Mouse (Mus musculus) B cell, adult 2 months (primary cell): Measurements from ENCODE around the gene Gm4792.

Experiments used
- DNase-seq, 2 experiments: peaks; one replicate each; pipeline ENCODE4 v3.0.0; 2022

Gm4792 gene

DNA sequence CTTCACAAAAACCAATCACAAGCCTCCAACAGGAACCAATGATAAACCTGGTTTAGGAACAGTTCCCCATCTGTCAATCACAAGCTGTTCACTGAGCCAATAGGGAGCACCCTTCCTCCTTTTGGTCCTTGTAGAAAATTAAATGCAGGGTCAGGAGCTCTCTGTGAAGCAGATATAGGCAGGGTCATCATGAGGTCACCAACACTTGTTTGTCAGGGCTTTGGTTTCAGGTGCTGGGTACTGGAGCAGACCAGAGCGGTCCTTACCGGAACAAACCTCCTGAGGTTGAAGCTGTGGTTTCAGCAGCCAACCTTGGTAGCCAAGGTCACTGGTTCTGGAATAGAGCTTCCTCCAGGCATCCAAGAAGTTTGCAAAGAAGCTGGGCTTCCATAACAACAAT lies 798 bp upstream of the Gm4792 start:
- no peak for DNase-seq

DNA sequence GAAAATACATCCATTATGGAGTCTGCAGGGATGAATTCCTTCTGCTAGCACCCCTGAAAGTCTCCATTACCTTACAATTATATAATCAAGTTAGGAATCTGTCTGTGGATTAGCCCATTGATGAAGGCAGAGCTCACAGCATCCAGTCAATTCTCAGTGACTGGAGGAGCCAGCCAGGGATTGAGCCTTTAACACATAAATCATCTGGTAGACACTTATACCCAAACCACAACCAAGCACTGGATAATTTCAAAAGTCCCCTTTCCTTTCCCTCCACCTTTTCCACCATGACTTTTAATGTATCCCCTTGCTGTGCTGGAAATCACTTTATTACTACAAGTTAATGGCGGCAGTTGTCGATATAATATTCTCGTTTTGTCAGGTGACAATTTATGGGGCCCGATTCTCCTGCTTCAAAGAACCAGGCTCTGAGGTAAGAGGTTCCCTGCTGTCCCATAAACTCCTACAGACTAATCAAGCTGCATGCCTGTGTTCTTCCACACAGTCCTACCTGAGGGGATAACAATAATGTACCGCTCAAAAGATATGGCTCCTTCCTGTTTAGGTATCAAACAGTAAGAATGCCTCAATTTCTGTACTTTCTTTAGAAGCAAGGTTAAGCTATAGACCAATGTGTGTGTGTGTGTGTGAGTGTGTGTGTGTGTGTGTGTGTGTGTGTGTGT lies 2.4 kb downstream of the Gm4792 start:
- no peak for DNase-seq

GRCm38 (mm10) chr10:94294933-94295750 lies 3.4 kb downstream of the Gm4792 start:
- DNase-seq = no peak

DNA sequence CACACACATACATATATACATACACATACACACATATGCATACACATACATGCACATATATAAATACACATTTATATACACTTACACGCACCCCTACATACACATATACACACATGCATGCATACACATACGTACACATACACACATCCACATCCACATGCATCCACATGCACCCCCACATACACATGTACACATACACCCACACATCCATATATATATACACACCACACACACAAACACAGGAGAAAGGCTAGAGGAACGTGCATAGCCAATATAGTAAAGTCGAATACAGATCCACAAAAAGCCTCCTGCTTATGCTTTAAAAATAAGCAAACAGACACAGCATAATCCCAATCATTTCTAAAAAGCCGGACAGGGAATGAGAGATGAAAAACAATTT lies 4.1 kb downstream of the Gm4792 start:
- no peak for DNase-seq

DNA sequence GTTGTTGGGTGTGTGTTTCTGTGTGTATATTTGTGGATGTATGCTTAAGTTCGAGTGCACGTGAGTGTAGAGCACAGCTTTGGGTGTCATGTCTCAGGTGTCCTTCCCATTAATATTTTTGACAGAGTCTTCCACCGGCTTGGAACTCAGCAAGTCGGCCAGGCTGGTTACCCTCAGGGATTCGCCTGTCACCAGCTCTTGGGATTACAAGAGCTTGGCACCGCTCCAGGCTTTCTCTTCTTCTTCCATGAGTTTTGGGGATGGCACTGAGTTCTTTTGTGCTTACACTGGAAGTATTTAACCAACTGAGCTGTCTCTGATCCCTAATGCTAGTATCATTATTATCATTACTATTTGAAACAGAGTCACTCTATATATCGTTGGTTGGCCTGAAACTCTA lies 15.7 kb downstream of the Gm4792 start:
- DNase-seq = no peak

GRCm38 (mm10) chr10:94282179-94282578 lies 16.3 kb downstream of the Gm4792 start:
- no peak for DNase-seq

DNA sequence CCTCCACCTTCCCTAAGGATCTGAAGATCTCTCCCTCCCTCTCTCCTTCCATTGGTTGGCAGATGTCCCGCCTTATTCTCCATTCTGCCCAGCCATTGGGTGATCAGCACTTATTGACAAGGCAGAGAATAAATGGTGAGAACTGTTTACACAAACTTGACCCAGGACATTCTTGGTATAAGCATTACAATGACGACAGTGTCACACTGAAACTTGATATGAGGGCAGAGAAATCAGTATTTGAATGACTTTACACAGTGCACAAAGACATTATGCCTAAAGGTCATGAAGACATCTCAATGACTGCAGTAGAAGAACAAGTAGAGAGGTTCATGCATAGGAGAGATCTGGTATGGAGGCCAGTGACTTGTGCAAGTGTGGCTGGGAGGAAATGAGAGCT lies 22.0 kb downstream of the Gm4792 start:
- no peak for DNase-seq

GRCm38 (mm10) chr10:94275321-94275720 lies 23.2 kb downstream of the Gm4792 start:
- no peak for DNase-seq

DNA sequence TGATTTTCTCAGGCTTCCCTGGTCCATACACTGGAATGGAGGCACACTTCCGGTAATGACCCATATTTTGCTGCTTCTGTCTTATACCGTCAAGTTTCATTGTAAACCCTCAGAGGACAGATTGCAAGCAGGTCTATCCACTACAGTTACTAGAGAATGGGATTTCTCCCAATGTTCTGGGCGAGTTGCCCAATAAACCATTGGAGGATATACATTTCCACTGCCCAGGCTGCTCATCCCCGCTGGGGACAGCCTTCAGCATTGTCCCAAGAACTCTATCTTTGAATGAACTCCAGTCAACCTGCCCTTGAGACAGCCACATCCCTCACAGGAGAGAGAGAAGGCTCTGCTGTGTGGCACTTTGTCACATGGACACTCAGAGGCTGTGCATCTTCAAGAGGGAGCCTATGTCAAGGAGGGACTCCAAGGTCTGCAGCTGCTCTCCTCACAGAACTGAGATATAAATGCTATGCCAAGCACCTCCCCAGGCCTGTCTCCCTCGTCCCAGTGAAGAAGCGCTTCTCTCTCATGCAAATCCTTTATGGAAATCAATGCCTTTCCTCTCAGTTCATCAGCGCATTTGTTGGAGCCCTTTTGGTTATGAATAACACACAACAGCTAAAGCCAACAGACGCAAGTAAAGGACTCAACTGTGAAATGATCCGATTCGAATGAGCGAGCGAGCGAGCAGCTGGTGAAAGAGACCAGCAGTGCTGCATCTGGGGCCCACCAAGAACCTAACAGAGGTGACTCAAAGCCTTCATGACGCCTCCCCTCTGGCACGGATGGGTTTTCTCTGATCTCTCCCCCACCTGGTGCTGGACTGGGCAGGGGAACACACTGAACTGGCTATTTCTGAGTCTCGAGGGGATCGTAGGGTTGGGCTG lies 32.6 kb downstream of the Gm4792 start:
- DNase-seq = no peak

- no peak for DNase-seq
Measured at GRCm38 (mm10) chr10:94263211-94263610, 35.3 kb downstream of the Gm4792 start.

DNA sequence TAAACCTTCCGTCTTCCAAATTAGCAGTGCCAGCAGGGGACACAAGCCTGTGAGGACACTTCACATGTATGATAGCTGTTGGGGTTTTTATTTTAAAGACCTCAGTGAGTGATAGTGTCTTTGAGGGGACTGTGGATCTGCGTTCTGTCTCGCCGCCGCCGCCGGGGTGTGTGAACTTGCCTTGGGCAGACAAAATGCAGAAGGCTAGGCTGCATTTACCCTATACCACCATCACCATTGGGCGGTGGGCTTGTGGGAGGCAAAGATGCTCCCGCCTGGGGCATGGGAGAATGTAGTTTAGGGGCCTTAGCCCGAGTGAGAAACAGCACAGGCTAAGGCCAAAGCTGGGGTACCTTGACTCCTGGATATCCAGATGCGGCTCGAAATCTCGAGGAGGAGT lies 35.9 kb downstream of the Gm4792 start:
- DNase-seq = no peak

GRCm38 (mm10) chr10:94260544-94260943 lies 38.0 kb downstream of the Gm4792 start:
- no peak for DNase-seq

- no peak for DNase-seq
Measured at GRCm38 (mm10) chr10:94256518-94256917, 42.0 kb downstream of the Gm4792 start.

- DNase-seq = no peak
Measured at GRCm38 (mm10) chr10:94255744-94256143, 42.8 kb downstream of the Gm4792 start.

- no peak for DNase-seq
Measured at GRCm38 (mm10) chr10:94254766-94255165, 43.7 kb downstream of the Gm4792 start.

GRCm38 (mm10) chr10:94253260-94253807 lies 45.2 kb downstream of the Gm4792 start:
- no peak for DNase-seq

- DNase-seq = no peak
Measured at GRCm38 (mm10) chr10:94249575-94250456, 48.7 kb downstream of the Gm4792 start.

DNA sequence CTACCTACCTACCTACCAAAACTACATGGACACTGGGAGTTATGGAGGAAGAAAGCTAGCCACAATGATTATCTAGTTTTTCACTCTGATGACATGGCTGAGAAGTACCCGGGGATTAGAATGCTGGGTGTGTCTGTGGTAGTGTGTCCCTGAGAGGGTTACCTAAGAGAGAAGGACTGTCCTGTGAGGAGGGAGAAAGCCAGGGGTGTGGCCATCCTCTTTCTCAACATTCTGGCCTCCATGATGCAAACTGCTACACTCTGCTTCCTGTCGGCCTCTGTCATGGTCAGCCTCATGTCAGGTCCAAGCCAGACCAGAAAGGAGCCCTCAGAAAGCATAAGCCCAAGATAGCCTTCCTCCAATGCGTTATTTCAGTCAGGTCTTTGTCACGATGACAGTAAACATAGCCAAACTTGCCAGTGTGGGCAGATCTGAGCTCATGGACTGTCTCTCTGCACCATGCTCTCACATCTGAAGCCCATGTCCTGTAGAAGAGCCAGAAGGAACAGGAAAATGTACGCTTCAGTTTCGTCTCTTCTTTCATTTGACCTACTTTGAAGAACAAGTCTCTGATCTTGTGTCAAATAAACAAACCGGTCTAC lies 50.7 kb downstream of the Gm4792 start:
- no peak for DNase-seq
